Mouse (Mus musculus) lung, embryonic 16.5 days (tissue): ENCODE data around the gene Slc36a3. TPM values are rescaled to one million over a fixed set of nuclear protein-coding genes. Genes with fewer than 3 reads are reported as not detected.
A peak's percentile ranks its signal among the peaks of the same experiment; 100 is the strongest.

ENCODE experiments used
- ATAC-seq: fragments of 200-750 bp; cut with Nextera tagmentation; 2 replicates; pipeline ENCODE4 v1.8.0; 2017; ENCODE audit warnings: low read depth, mild to moderate bottlenecking, moderate library complexity
- H3K27ac ChIP-seq: fragments of 300-500 bp; sonication (generic); 2 replicates; pipeline ENCODE4 v1.5.1; 2014; ENCODE audit warnings: mild to moderate bottlenecking, control low read depth, low read length
- H3K27me3 ChIP-seq: fragments of 300-500 bp; sonication (generic); 2 replicates; pipeline ENCODE4 v1.6.1; 2014; ENCODE audit warnings: low read depth, low read length, mixed read lengths; ENCODE audit not compliant: control insufficient read depth, insufficient read depth
- H3K36me3 ChIP-seq: fragments of 300-500 bp; sonication (generic); 2 replicates; pipeline ENCODE4 v1.6.1; 2014; ENCODE audit warnings: low read length; ENCODE audit not compliant: control insufficient read depth, insufficient read depth
- H3K4me1 ChIP-seq: fragments of 300-500 bp; sonication (generic); replicated peaks from 2 replicates; pipeline ENCODE4 v1.6.1; 2014; ENCODE audit warnings: low read length, mixed read lengths; ENCODE audit not compliant: control insufficient read depth, insufficient read depth
- H3K4me2 ChIP-seq: fragments of 300-500 bp; sonication (generic); 2 replicates; pipeline ENCODE4 v1.6.1; 2014; ENCODE audit warnings: low read depth, low read length, control low read depth
- H3K4me3 ChIP-seq: fragments of 300-500 bp; sonication (generic); 2 replicates; pipeline ENCODE4 v1.5.1; 2014; ENCODE audit warnings: mild to moderate bottlenecking, low read length, control low read depth
- H3K9ac ChIP-seq: fragments of 300-500 bp; sonication (generic); 2 replicates; pipeline ENCODE4 v1.6.1; 2014; ENCODE audit warnings: low read length, control low read depth
- H3K9me3 ChIP-seq: fragments of 300-500 bp; sonication (generic); 2 replicates; pipeline ENCODE4 v1.6.1; 2016; ENCODE audit warnings: low read length; ENCODE audit not compliant: control insufficient read depth
- WGBS: fragments of 180-500 bp; shearing (Covaris S2); extraction: QIAGEN DNeasy Blood & Tissue Kit; methylation state at CpG from one replicate; pipeline ENCODE4 v1.1.7; 2014; 5-methylcytosine and 5-hydroxymethylcytosine counted together
- polyA plus RNA-seq: library from polyadenylated mRNA; unstranded; fragments of >200 nt; fragmentation: Nextera tagmentation; extraction: Ambion mirVana; gene quantifications from 2 replicates; pipeline ENCODE4 v1.2.1, GENCODE M21; 2015

Gene Slc36a3
- polyA plus RNA-seq, 1 experiment from 2014 or later = not detected

DNA sequence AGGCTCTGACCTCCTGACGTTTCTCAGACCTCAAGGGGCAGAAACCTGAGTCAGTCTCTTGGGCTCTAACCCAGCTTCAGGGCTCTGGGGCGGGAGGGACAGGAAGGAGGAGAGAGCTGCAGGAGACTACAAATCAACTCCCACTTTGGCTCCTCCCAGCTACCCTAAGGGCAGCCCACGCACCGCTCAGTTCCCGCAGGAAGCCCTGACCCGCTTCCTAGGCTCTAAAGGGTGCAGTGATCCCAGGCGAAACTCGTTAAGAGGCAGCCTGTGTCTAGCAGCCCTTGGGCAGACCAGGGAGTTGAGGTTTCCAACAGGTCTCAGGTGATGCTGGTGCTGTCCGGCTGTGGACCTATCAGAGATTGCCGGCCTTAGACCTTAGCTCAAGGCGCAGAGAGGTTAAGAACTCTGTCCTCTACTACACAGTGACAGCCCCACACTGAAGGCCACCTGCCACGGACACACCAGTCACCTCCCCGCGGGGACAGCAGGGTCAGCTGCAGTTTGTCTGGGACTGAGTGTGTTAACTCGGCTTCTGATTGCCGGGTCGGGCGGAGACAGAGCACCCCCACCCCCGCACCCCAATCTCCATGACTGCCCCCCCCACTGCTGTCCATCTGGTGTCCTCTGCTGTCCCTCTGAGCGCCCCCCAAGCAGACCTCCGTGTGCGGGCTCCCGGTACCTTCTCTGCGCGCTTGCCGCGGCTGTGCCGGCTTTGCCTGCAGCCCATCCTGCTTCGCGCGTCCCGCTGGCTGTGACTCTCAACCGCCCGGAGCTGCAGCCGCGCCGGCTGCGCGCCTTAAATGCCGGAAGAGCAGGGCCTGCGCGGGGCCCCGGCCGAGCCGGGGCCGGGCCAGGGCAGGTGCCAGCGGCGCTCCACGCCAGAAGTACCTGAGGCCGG is 73.9 kb downstream of the Slc36a3 start, which contains the start of gene Ccdc69:
TSS of gene Ccdc69 (minus strand) at position 801 of the 901 bp plus-strand sequence.
- H3K27ac ChIP-seq = no peak within 1 kb of the TSS
- H3K36me3 ChIP-seq = no peaks in the 10 kb centered on the region
- peaks cover 20% of the 10 kb centered on the region for H3K4me1 ChIP-seq
- no peaks in the 10 kb centered on the region; the same call in 1 of the 2 replicates for H3K9me3 ChIP-seq
- peak within 1 kb of the TSS; percentile 66 for H3K9ac ChIP-seq
- no peaks in the 10 kb centered on the region for H3K27me3 ChIP-seq
- peak within 1 kb of the TSS; percentile 85 for H3K4me2 ChIP-seq
- peak within 1 kb of the TSS; percentile 52 for H3K4me3 ChIP-seq
- WGBS = under 1% methylated on average over 41 of the region's 50 CpGs
- peak; percentile 74 for ATAC-seq

DNA sequence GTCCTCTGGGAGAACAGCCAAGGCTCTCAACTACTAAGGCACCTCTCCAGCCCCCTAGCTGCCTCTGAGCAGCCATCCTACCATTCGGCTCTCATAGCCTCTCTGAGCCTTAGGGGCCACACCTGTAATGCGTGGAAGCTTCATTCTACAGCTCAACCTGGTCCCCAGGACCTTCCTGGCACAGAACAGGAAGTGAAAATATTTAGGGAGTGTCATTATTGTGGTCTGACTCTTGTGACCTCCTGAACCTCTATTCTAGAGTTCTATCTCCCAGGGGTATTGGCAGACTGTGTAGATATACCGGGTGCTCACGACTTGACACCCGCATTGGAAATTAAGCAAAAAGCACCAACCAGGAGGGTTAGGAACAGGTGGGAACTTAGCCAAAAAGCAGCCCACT is 75.3 kb downstream of the Slc36a3 start:
- H3K9me3 ChIP-seq = no peaks in the 10 kb centered on the region; the same call in 1 of the 2 replicates
- no peaks in the 10 kb centered on the region for H3K27me3 ChIP-seq
- no peak overlapping the region for H3K4me3 ChIP-seq
- H3K36me3 ChIP-seq = no peaks in the 10 kb centered on the region
- no peak for ATAC-seq
- peaks cover 20% of the 10 kb centered on the region for H3K4me1 ChIP-seq
- no peak overlapping the region for H3K4me2 ChIP-seq
- no peak overlapping the region for H3K27ac ChIP-seq
- H3K9ac ChIP-seq = no peak overlapping the region
- 87% methylated on average over 5 of the region's 5 CpGs for WGBS

DNA sequence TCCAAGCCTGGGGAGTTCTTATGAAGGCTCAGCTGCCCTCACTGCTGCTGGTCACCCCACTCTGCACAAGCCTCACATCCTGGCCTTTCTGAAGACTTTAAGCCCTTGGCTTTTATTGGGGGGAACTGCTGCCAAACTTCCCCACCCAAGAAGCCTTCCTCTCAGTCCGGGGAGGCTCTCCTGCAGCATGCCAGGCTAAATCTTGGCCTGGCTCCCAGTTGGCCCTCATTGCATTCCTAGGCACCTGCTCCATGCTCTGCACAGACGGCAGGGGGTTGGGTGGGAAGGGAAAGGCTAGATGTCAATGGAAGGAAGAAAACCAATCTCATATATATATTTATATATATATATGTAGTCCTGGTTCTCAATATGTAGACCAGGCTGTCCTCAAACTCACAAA is 75.9 kb downstream of the Slc36a3 start:
- H3K4me2 ChIP-seq = no peak overlapping the region
- no peak overlapping the region for H3K4me3 ChIP-seq
- peak; percentile 60 for ATAC-seq
- no peaks in the 10 kb centered on the region; the same call in 1 of the 2 replicates for H3K9me3 ChIP-seq
- H3K27ac ChIP-seq = 0 out of 2 replicates have a peak overlapping the region, but pooled peaks have one; percentile 13
- peaks cover 20% of the 10 kb centered on the region for H3K4me1 ChIP-seq
- H3K36me3 ChIP-seq = no peaks in the 10 kb centered on the region
- H3K27me3 ChIP-seq = no peaks in the 10 kb centered on the region
- WGBS = 25% methylated on average over 2 of the region's 2 CpGs
- no peak overlapping the region for H3K9ac ChIP-seq

Other genes starting within 250 kb of the Slc36a3 start
- 181 and 202 TPM in 2 replicates for gene Gpx3, start 249.3 kb downstream of the Slc36a3 start, polyA plus RNA-seq
- 18.7 and 19.2 TPM in 2 replicates for gene Tnip1, start 188.8 kb downstream of the Slc36a3 start, polyA plus RNA-seq
- 406 and 415 TPM in 2 replicates for gene Anxa6, start 118.3 kb downstream of the Slc36a3 start, polyA plus RNA-seq
- gene Ccdc69, start 73.6 kb downstream of the Slc36a3 start, polyA plus RNA-seq = 3.5 and 3.8 TPM in 2 replicates
- gene Gm2a, start 53.6 kb downstream of the Slc36a3 start, polyA plus RNA-seq = 22.8 TPM in 2 replicates
- gene Slc36a2, start 33.4 kb upstream of the Slc36a3 start, polyA plus RNA-seq = 8.8 and 9.6 TPM in 2 replicates
- 2.2 and 3.2 TPM in 2 replicates for gene Slc36a1, start 52.6 kb upstream of the Slc36a3 start, polyA plus RNA-seq
- gene Fat2, start 184.9 kb upstream of the Slc36a3 start, polyA plus RNA-seq = 0.49 and 0.68 TPM in 2 replicates